Mouse (Mus musculus): ENCODE data around the gene Kcnh3.
"Not testable (repeated sequence)": the region's sequence is repeated elsewhere in the genome, so short reads cannot be mapped to it uniquely, and the experiment has no call there.

Gene Kcnh3

GRCm38 (mm10) chr15:99240129-99240528, 15.5 kb downstream of the Kcnh3 start:
- no peak for DNase-seq (ENCODE audit: low spot score in 2 of 2)

- no peak for DNase-seq (ENCODE audit: low spot score in 2 of 2)
Observed at GRCm38 (mm10) chr15:99241249-99241648, 16.6 kb downstream of the Kcnh3 start.

GRCm38 (mm10) chr15:99242045-99242444, 17.4 kb downstream of the Kcnh3 start:
- DNase-seq (ENCODE audit: low spot score in 2 of 2) = no peak

- DNase-seq (ENCODE audit: low spot score in 2 of 2) = not testable (repeated sequence)
Observed at GRCm38 (mm10) chr15:99246736-99247135, 22.1 kb downstream of the Kcnh3 start.

- DNase-seq (ENCODE audit: low spot score in 2 of 2) = no peak
Observed at GRCm38 (mm10) chr15:99248972-99249371, 24.3 kb downstream of the Kcnh3 start.

- DNase-seq (ENCODE audit: low spot score in 2 of 2) = no peak
Observed at GRCm38 (mm10) chr15:99249938-99250337, 25.3 kb downstream of the Kcnh3 start.

GRCm38 (mm10) chr15:99251111-99251510, 26.4 kb downstream of the Kcnh3 start:
- DNase-seq (ENCODE audit: low spot score in 2 of 2) = not testable (repeated sequence)

- peak; percentile 87 to 95 for DNase-seq (ENCODE audit: low spot score in 2 of 2)
Observed at GRCm38 (mm10) chr15:99251626-99252380, 27.1 kb downstream of the Kcnh3 start, which contains the start of gene Mcrs1. Gene Mcrs1, minus strand, starts transcription at chr15:99251961.

GRCm38 (mm10) chr15:99252381-99253174, 27.9 kb downstream of the Kcnh3 start:
- no peak for DNase-seq (ENCODE audit: low spot score in 2 of 2)

GRCm38 (mm10) chr15:99253175-99253479, 28.5 kb downstream of the Kcnh3 start:
- not testable (repeated sequence) for DNase-seq (ENCODE audit: low spot score in 2 of 2)

GRCm38 (mm10) chr15:99253772-99254171, 29.1 kb downstream of the Kcnh3 start:
- no peak for DNase-seq (ENCODE audit: low spot score in 2 of 2)

GRCm38 (mm10) chr15:99254477-99255005, 29.9 kb downstream of the Kcnh3 start:
- no peak for DNase-seq (ENCODE audit: low spot score in 2 of 2)

- DNase-seq (ENCODE audit: low spot score in 2 of 2) = no peak
Observed at GRCm38 (mm10) chr15:99255241-99255749, 30.6 kb downstream of the Kcnh3 start.

GRCm38 (mm10) chr15:99259167-99259729, 34.6 kb downstream of the Kcnh3 start:
- DNase-seq (ENCODE audit: low spot score in 2 of 2) = no peak

- peak in 1 of 2 experiments; percentile 24 for DNase-seq (ENCODE audit: low spot score in 2 of 2)
Observed at GRCm38 (mm10) chr15:99259730-99260252, 35.1 kb downstream of the Kcnh3 start.

- no peak for DNase-seq (ENCODE audit: low spot score in 2 of 2)
Observed at GRCm38 (mm10) chr15:99262702-99263101, 38.0 kb downstream of the Kcnh3 start.

GRCm38 (mm10) chr15:99264363-99264762, 39.7 kb downstream of the Kcnh3 start:
- DNase-seq (ENCODE audit: low spot score in 2 of 2) = no peak

GRCm38 (mm10) chr15:99265679-99266078, 41.0 kb downstream of the Kcnh3 start:
- peak in 1 of 2 experiments; percentile 63 for DNase-seq (ENCODE audit: low spot score in 2 of 2)

- DNase-seq (ENCODE audit: low spot score in 2 of 2) = no peak
Observed at GRCm38 (mm10) chr15:99276095-99276494, 51.4 kb downstream of the Kcnh3 start.

- peak in 1 of 2 experiments; percentile 17 for DNase-seq (ENCODE audit: low spot score in 2 of 2)
Observed at GRCm38 (mm10) chr15:99278271-99278670, 53.6 kb downstream of the Kcnh3 start.

- no peak for DNase-seq (ENCODE audit: low spot score in 2 of 2)
Observed at GRCm38 (mm10) chr15:99283456-99283855, 58.8 kb downstream of the Kcnh3 start.

Data from cerebellum, postnatal 4 days (tissue).